Mouse (Mus musculus) heart, embryonic 14.5 days (tissue): ENCODE data around the gene Ccdc65. TPM values are rescaled to one million over a fixed set of nuclear protein-coding genes. Genes with fewer than 3 reads are reported as not detected.

Experiments
- ATAC-seq: fragments of 200-750 bp; cut with Nextera tagmentation; 2 replicates; pipeline ENCODE4 v1.8.0; 2017; ENCODE audit warnings: low read depth, moderate TSS enrichment; ENCODE audit not compliant: insufficient number of reproducible peaks, insufficient read depth, low FRiP score
- H3K27ac ChIP-seq, 2 experiments: fragments of 200-500 bp in 1 of 2; fragments of 300-500 bp in 1 of 2; sonication (generic) in 1 of 2; replicated peaks in 1 of 2; 2 replicates each; pipeline ENCODE4 v1.5.1; 2012 to 2014; ENCODE audit warnings: low read depth in 2 of 2, low read length in 2 of 2, control low read depth in 1 of 2, mild to moderate bottlenecking in 1 of 2, mixed read lengths in 1 of 2; ENCODE audit not compliant: control insufficient read depth in 1 of 2, insufficient read depth in 1 of 2
- H3K27me3 ChIP-seq: fragments of 300-500 bp; sonication (generic); 2 replicates; pipeline ENCODE4 v1.6.1; 2014; ENCODE audit warnings: mild to moderate bottlenecking, low read length, control low read depth; ENCODE audit not compliant: control insufficient read depth, insufficient read depth
- H3K36me3 ChIP-seq: fragments of 300-500 bp; sonication (generic); 2 replicates; pipeline ENCODE4 v1.6.1; 2014; ENCODE audit warnings: mild to moderate bottlenecking, control low read depth, low read length, mixed read lengths; ENCODE audit not compliant: control insufficient read depth, insufficient read depth
- H3K4me1 ChIP-seq, 2 experiments: fragments of 200-500 bp in 1 of 2; fragments of 300-500 bp in 1 of 2; sonication (generic) in 1 of 2; 2 replicates each; pipeline ENCODE4 v1.6.1; 2012 to 2014; ENCODE audit warnings: low read length in 2 of 2, control low read depth in 1 of 2, mixed read lengths in 1 of 2; ENCODE audit not compliant: control insufficient read depth in 2 of 2, insufficient read depth in 2 of 2
- H3K4me2 ChIP-seq: fragments of 300-500 bp; sonication (generic); 2 replicates; pipeline ENCODE4 v1.6.1; 2014; ENCODE audit warnings: mild to moderate bottlenecking, low read length
- H3K4me3 ChIP-seq, 2 experiments: fragments of 200-500 bp in 1 of 2; fragments of 300-500 bp in 1 of 2; sonication (generic) in 1 of 2; 2 replicates each; pipeline ENCODE4 v1.5.1; 2012 to 2014; ENCODE audit warnings: low read length in 2 of 2, mild to moderate bottlenecking in 2 of 2, control low read depth in 1 of 2, low read depth in 1 of 2, moderate library complexity in 1 of 2; ENCODE audit not compliant: control insufficient read depth in 1 of 2, insufficient read depth in 1 of 2
- H3K9ac ChIP-seq: fragments of 300-500 bp; sonication (generic); 2 replicates; pipeline ENCODE4 v1.6.1; 2014; ENCODE audit warnings: mild to moderate bottlenecking, low read length
- H3K9me3 ChIP-seq: fragments of 300-500 bp; sonication (generic); 2 replicates; pipeline ENCODE4 v1.6.1; 2016; ENCODE audit warnings: low read length, control low read depth; ENCODE audit not compliant: control insufficient read depth
- WGBS: fragments of 180-500 bp; shearing (Covaris S2); extraction: QIAGEN DNeasy Blood & Tissue Kit; methylation state at CpG from one replicate; pipeline ENCODE4 v1.1.7; 2014; 5-methylcytosine and 5-hydroxymethylcytosine counted together
- polyA plus RNA-seq: library from polyadenylated mRNA; unstranded; fragments of >200 nt; fragmentation: Nextera tagmentation; extraction: Ambion mirVana; gene quantifications from 2 replicates; pipeline ENCODE4 v1.2.1, GENCODE M21; 2014

The Ccdc65 gene
- polyA plus RNA-seq, 1 experiment from 2014 or later: 0.89 TPM

DNA sequence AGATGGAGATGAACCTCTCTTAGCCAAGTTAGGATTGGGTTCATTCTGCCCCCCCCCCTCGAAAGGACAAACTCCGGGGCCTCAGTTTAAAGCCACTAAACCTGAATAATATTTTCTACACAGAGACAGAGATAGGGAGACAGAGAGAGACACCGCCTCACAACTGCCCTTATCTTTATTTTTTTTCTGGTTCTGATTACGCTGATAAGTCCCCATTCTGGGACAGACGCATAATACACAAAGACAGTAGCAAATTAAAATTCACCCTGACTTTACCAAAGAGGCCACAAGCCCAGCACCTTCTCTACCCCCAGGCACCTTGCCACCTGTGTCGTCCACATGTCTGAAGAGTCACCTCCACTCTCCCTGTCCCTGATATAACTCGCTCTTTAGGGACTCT lies 26.4 kb upstream of the Ccdc65 start:
- no peak overlapping the region for H3K9ac ChIP-seq
- no peak overlapping the region for H3K4me2 ChIP-seq
- no peak overlapping the region for H3K27ac ChIP-seq
- no peak overlapping the region for H3K4me3 ChIP-seq
- peaks cover 4 to 9% of the 10 kb centered on the region in 2 experiments; a peak in 3 of 4 replicates for H3K4me1 ChIP-seq
- H3K36me3 ChIP-seq: no peaks in the 10 kb centered on the region
- no peaks in the 10 kb centered on the region for H3K9me3 ChIP-seq
- WGBS: 67% methylated on average over 7 of the region's 7 CpGs
- H3K27me3 ChIP-seq: peaks cover 7% of the 10 kb centered on the region; the same call in 1 of the 2 replicates
- no peak for ATAC-seq

DNA sequence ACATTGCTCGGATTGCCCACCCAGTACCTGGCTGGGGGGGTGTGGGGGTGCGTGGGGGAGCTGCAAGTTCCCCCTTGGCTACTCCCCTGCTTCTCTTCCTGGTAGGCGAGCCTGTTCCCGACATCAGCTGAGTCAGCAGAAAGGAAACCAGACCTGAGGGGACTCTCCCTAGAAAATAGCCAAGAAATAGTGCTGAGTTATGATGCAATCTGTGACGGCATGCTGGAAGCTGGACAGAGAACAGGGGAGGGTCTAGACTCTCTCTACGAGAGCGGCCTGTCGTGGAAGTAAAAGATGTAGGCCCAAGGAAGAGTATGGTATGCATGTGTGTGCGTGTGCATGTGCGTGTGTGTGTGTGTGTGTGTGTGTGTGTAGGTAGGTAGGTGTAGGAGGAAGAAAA lies 24.8 kb upstream of the Ccdc65 start:
- H3K27ac ChIP-seq: no peak overlapping the region
- WGBS: 51% methylated on average over 10 of the region's 10 CpGs
- H3K9me3 ChIP-seq: no peaks in the 10 kb centered on the region
- no peak overlapping the region for H3K4me3 ChIP-seq
- no peaks in the 10 kb centered on the region for H3K36me3 ChIP-seq
- 0 out of 2 replicates have a peak, but pooled peaks cover 6% of the 10 kb centered on the region for H3K27me3 ChIP-seq
- peaks cover 3 to 4% of the 10 kb centered on the region in 2 experiments; a peak in 1 of 4 replicates for H3K4me1 ChIP-seq
- no peak overlapping the region for H3K4me2 ChIP-seq
- ATAC-seq: no peak
- H3K9ac ChIP-seq: no peak overlapping the region

DNA sequence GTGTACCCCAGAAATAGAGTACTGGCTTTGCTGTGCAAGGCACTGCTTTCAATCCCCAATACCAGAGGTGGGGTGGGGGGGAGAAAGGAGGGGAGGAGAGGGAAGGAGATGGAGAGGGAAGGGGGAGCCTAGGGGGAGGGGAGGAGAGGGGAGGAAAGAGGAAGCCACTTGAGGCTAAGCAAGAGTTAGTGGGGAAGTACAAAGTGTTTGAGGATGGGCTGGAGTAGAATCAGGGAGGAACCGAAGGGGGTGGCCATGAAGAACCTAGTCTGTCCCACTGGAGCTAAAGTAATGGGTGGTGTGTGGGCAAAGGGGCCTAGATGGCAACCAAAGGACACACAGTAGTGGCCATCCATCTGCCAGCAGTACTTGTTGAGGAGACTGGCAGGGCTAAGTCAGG lies 24.3 kb upstream of the Ccdc65 start:
- no peak overlapping the region for H3K4me3 ChIP-seq
- H3K9ac ChIP-seq: no peak overlapping the region
- 0 out of 2 replicates have a peak, but pooled peaks cover 1% of the 10 kb centered on the region for H3K27me3 ChIP-seq
- H3K27ac ChIP-seq: no peak overlapping the region
- no peak overlapping the region for H3K4me2 ChIP-seq
- H3K4me1 ChIP-seq: peaks cover 3 to 4% of the 10 kb centered on the region in 2 experiments; a peak in 1 of 4 replicates
- ATAC-seq: no peak
- no peaks in the 10 kb centered on the region for H3K9me3 ChIP-seq
- no peaks in the 10 kb centered on the region for H3K36me3 ChIP-seq
- 79% methylated on average over 1 of the region's 1 CpGs for WGBS

DNA sequence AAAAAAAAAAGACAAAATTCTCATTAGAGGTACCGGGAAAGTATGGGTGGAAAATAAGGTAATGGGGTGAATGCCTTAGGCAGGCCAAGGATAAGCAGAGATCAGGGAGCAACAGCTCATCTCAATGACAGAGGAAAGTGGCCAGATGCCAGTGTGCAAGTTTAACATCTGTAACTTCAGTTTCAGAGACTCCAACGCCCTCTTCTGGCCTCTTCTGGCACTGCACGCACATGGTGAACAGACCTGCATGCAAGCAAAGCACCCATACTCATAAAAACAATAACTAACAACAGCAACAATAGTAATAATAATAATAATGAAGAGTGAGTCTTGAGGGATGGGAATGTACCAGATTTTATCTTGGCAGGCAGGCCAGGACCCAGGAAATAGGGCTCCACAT lies 22.1 kb upstream of the Ccdc65 start:
- no peaks in the 10 kb centered on the region for H3K36me3 ChIP-seq
- ATAC-seq: no peak
- no peak overlapping the region for H3K4me2 ChIP-seq
- no peak overlapping the region for H3K4me3 ChIP-seq
- no peak overlapping the region for H3K9ac ChIP-seq
- no peaks in the 10 kb centered on the region for H3K9me3 ChIP-seq
- peaks cover 9% of the 10 kb centered on the region in 2 experiments for H3K4me1 ChIP-seq
- no peak overlapping the region for H3K27ac ChIP-seq
- H3K27me3 ChIP-seq: no peaks in the 10 kb centered on the region
- 71% methylated on average over 3 of the region's 3 CpGs for WGBS

GRCm38 (mm10) chr15:98689682-98690081 lies 18.3 kb upstream of the Ccdc65 start:
- H3K4me3 ChIP-seq: no peak overlapping the region
- H3K36me3 ChIP-seq: no peaks in the 10 kb centered on the region
- 79% methylated on average over 2 of the region's 2 CpGs for WGBS
- H3K4me1 ChIP-seq: peaks cover 21 to 25% of the 10 kb centered on the region in 2 experiments
- H3K9ac ChIP-seq: no peak overlapping the region
- H3K9me3 ChIP-seq: no peaks in the 10 kb centered on the region
- no peaks in the 10 kb centered on the region for H3K27me3 ChIP-seq
- no peak for ATAC-seq
- H3K27ac ChIP-seq: no peak overlapping the region
- H3K4me2 ChIP-seq: no peak overlapping the region

DNA sequence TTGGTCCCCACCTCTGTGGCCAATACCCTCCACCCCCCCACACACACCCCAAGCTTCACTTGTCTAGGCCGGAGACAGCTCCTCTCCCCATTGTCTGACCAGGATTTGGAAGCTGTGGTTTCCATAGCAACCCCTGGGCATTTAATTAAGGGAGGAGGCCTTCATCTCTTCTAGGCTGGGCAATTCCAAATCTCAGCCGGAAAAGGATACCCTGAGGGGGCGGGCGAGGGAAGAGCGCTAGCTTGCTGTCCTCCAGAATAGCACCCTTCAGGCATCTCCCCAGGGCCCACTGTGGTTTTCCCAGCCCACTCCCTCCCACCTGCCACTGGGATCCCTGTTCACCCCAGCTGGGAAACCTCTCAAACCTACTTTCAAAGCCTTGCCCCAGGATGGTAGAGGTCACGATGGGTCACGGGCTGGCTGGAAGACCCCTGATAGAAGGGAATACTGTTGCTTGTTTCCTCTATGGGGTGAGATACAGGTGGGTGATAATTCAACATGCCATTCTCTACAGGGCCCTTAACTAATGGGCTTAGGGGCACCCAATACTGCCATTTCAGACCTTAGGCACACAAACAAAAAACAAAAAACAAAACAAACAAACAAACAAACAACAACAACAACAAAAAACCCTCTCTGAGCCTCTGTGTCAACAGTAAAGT lies 16.4 kb upstream of the Ccdc65 start:
- peak overlapping the region; percentile 80 to 90 for H3K27ac ChIP-seq
- WGBS: 53% methylated on average over 7 of the region's 7 CpGs
- H3K9me3 ChIP-seq: no peaks in the 10 kb centered on the region
- H3K27me3 ChIP-seq: no peaks in the 10 kb centered on the region
- no peak for ATAC-seq
- H3K36me3 ChIP-seq: no peaks in the 10 kb centered on the region
- no peak overlapping the region for H3K9ac ChIP-seq
- no peak overlapping the region for H3K4me3 ChIP-seq
- peaks cover 21 to 25% of the 10 kb centered on the region in 2 experiments for H3K4me1 ChIP-seq
- H3K4me2 ChIP-seq: 0 out of 2 replicates have a peak overlapping the region, but pooled peaks have one; percentile 19

DNA sequence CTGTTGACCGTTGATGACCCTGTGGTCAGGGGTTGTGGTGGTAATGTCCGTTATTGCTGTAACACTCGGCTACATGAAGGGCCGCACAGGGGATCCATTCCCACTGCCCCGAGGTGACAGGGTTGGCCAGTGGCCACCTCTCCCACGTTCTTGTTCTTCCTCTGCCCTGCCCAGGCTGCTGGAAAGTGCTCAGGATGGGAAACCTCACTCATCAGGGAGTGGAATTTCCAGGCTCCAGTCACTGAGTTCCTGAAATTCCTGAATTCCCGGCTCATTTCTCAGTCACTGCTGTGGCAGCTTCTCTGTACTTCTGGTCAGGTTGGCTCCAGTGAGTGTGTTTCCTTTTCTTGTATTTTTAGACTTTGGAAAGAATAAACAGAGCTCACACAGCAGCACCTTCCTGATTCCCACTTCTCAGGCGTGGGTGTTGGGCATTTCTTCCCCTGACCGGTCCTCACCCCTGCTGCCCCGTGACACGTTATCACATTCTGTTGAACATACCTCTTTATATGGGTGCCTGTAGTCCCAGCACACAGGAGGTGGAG lies 15.8 kb upstream of the Ccdc65 start:
- H3K4me2 ChIP-seq: peak overlapping the region; percentile 19; the same call in 1 of the 2 replicates
- H3K27me3 ChIP-seq: no peaks in the 10 kb centered on the region
- peak; percentile 69 for ATAC-seq
- H3K4me3 ChIP-seq: no peak overlapping the region
- WGBS: 6% methylated on average over 11 of the region's 11 CpGs
- H3K9ac ChIP-seq: no peak overlapping the region; the same call in 1 of the 2 replicates
- peaks cover 21 to 25% of the 10 kb centered on the region in 2 experiments for H3K4me1 ChIP-seq
- no peaks in the 10 kb centered on the region for H3K36me3 ChIP-seq
- H3K27ac ChIP-seq: peak overlapping the region; percentile 80 to 90
- no peaks in the 10 kb centered on the region for H3K9me3 ChIP-seq
